Mouse (Mus musculus): Measurements from ENCODE around the gene Lysmd2.

DNA sequence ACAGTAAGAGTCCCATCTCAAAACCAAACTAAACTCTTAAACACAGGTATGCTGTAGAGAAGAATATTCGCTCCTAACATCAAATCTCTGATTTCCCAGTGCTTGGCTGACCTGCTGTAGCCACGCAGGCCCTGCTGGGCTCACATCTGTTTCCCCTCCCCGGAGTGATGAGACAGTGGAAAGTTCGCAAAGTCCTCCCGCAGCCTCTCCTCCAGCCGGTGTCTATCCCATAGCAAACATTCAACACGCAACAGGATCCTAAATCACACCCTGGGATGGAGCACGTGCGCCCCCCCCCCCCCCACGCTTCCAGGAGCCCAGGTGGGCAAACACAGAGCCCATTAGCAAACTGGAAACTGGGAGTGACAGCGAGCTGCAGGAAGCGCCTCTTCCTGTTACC, 24.0 kb upstream of the Lysmd2 start:
- TF ChIP-seq CTCF (IDR thresholded peaks at IDR 0.05 in 2 of 3, conservative IDR thresholded peaks at IDR 0.05 in 1 of 3; ENCODE audit: control insufficient read depth in 1 of 3, insufficient read depth in 1 of 3, low read depth in 2 of 3, low read length in 3 of 3, poor library complexity in 1 of 3, severe bottlenecking in 1 of 3): no peak
- TF ChIP-seq EP300 (IDR thresholded peaks at IDR 0.05; ENCODE audit: low read depth in 1 of 2, low read length in 2 of 2): no peak
- no peak for TF ChIP-seq MAX (IDR thresholded peaks at IDR 0.05; ENCODE audit: low read length)
- TF ChIP-seq RCOR1 (IDR thresholded peaks at IDR 0.05; ENCODE audit: low read depth, low read length): no peak
- TF ChIP-seq NRF1 (IDR thresholded peaks at IDR 0.05; ENCODE audit: insufficient read depth, low read depth, low read length, poor library complexity, severe bottlenecking): no peak
- TF ChIP-seq TAL1 (IDR thresholded peaks at IDR 0.05; ENCODE audit: low read length): no peak
- no peak for TF ChIP-seq ZMIZ1 (IDR thresholded peaks at IDR 0.05; ENCODE audit: low read depth, low read length)
- no peak for TF ChIP-seq E2F4 (IDR thresholded peaks at IDR 0.05; ENCODE audit: borderline replicate concordance, low read depth, low read length)
- no peak for TF ChIP-seq POLR2AphosphoS2 (IDR thresholded peaks at IDR 0.05; ENCODE audit: low read length)

Data from MEL (cell line).